Mouse (Mus musculus): ENCODE results near the gene Zer1.

The Zer1 gene

DNA sequence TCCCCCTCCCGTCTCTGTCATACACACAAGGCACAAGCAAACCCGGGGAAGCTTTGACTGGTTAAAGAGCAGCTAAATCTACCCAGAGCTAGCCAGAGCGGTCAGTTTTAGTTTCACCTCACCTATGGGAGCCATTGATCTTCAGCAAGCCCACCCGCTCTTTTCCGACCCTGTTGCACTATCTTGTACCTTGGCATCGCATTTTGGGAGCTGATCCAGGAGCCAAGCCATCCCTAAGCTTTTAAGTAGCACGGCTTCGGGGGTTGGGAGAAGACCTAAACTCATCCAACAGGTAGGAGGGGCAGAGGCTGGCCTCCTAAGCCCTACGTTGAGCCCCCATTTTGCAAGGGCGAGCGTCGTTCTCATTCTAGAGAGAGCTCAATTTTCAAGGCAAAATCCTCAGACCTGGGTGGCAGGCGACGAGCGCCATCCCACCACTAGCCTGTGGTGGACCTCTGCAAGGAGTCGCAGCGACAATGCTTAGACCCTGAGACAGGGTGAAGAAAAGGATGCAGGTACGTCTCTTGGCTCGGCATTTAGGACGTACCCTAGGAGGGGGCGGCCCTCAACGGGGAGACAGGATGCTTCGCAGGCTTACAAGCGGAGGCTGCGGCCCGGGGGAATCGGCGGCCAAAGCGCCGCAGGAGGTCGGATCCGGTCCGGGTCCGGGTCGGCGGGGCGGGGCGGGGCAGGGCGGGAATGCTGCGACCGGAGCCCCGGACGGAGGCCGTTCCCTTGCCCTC, 485 bp downstream of the Zer1 start:
- DNase-seq: no peak

DNA sequence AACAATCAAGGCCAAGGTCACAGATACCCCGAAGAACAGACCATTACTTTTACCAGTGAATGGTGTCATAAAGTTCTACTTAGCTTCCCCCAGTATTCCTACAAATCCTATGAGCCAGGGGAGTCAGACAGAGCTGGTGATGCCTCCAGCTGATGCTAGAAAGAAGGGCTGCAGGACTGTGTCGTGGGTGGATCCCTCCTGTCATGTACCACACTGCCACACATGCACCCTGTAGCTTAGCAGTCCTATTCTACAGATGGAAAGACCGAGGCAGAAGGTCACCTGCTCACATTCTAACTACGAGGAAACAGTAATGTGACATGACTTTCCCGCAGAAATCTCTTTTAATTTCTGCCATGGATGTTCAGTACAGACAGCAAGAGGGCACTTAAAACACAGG, 1.6 kb downstream of the Zer1 start:
- DNase-seq: peak; percentile 74

DNA sequence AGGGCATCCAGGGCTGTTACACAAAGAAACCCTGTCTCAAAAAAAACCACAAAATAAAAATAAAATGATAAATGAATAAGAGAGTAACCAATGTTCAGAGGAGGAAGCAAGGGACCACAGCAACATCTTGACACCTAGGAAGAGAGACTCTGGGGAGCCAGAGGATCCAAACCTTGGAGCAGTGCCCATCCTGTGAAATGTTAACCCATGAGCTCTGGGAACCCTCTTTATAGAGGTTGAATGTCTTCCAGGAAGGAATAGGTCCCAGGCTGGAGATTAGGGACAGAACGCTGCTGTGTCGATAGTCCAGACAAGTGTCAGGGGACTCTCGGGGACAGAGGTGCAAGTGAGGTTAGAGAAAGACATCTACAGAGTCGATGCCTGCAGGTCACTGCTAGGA, 4.1 kb downstream of the Zer1 start:
- DNase-seq: no peak

DNA sequence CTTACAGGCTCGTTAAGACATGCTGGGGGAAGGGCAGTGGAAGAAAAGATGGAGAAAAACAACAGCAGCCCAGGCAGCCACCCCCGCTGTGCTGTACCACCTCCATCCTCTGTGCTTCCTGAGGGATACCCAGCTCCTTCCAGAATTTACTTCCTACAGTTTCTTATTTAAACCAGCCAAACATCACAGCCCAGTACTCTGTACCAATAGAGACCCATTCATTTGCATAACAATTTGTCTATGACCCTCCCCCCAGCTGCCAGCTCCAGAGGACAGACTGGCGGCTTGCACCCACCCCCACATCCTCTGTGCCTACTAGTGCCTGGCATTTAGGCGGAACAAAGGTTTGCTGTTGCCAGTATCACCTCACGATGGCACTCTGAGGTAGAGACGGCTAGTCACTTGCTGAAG, 4.7 kb downstream of the Zer1 start:
- DNase-seq: peak; percentile 90

DNA sequence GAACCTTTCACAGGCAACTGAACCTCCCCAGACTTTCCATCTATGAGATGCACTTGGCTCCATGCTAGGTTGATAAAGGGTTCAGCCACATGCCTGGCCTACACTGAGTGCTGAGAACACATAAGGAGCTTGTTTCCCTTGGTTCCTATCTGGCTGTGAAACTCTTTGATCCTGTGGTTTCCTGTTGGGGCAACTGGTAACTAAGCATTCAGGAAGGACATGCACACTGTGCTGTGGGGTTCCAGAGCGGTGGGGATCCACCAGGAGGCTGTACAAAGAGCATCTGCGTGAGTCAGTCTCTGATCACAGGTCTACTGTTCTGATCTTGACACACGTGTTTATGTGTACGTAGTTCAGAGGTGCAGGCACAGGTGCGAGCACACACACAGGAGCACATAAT, 11.8 kb downstream of the Zer1 start:
- DNase-seq: no peak

DNA sequence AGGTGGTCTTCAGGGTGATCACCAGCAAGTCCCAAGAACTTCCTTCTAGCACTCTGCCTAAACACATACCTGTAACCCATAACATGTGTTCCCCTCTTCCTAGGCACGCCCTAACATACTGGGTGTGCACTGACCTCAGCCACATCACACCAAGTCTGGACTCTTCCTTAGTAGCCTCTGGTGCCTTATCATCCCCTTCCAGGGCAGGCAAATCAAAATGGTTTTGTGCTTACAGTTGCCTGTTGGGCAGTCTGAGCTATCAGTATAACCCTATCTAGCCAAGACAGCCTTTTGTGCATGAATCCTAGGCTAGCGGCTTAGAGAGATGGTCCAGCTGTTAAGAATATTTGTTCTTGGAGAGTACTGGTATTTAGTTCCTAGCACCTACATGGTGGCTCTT, 12.9 kb downstream of the Zer1 start:
- DNase-seq: no peak

DNA sequence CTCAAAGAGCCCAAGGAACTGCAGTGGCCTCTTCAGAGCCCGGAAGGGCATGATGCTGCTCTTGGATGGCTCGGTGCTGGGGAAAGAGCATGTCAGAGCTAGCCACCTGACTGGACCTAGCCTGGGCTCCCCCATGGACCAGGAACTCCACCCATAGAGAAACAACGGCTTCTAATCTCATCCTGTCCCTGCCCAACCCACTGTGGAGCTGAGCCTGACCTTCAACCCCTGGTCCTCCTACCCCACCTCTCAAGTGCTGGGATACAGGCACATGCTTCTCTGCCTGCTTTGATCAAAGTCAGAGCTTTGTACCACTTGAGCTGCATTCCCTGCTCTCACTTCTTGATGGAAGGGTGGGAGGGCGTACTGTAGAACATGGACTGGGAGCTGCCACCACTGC, 16.1 kb downstream of the Zer1 start:
- no peak for DNase-seq

DNA sequence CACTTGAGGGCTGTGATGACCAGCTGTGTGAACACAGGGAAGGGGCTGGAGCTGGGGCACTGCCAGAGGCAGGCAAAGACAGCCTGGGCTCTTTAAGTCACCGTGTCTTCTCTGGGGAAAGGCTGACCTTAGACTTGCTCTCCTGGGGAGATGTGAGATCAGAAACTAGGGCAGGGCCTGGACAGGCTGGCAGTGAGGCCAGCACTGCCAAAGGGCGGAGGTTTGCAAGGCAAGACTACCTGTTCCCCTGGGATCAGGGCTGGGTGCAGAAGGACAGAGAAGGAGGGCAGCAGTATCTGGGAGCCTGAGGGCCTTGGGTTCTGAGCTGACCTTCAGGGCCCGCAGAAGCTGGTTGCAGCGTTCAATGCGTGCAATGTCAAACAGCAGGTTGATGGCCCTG, 16.7 kb downstream of the Zer1 start:
- DNase-seq: no peak

DNA sequence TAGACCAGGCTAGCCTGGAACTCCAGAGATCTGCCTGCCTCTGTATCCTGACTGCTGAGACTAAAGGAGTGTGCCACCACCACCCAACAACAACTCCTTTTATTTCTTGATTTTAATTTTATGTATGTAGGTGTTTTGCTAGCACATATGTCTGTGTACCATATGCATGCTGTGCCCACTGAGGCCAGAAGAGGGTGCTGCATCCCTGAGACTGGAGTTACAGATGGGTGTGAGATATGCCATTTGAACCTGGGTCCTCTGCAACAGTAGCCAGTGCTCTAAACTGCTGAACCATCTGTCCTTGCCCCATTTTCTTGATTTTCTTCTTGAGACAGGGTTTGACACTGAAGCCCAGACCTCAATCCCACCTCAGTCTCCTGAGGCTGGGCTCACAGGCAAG, 18.0 kb downstream of the Zer1 start:
- DNase-seq: no peak

DNA sequence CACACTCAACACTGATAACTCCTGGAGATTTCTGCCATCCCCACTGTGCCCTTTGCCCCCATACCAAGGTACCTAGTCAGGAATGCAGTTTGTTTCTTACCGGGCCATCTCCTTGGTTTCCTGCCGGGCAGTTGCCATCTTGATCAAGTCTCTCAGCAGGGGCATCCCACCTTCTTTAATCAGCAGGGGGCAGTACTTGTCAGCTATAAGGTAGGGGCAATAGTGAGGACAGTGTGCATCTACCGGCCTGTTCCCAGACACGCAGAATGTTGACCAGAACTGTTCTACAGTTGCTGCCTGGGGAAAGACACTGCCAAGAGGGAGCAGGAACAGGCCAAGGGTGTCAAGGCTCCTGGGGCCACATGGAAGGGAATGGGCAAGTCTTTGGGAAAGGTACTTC, 24.2 kb downstream of the Zer1 start:
- no peak for DNase-seq

DNA sequence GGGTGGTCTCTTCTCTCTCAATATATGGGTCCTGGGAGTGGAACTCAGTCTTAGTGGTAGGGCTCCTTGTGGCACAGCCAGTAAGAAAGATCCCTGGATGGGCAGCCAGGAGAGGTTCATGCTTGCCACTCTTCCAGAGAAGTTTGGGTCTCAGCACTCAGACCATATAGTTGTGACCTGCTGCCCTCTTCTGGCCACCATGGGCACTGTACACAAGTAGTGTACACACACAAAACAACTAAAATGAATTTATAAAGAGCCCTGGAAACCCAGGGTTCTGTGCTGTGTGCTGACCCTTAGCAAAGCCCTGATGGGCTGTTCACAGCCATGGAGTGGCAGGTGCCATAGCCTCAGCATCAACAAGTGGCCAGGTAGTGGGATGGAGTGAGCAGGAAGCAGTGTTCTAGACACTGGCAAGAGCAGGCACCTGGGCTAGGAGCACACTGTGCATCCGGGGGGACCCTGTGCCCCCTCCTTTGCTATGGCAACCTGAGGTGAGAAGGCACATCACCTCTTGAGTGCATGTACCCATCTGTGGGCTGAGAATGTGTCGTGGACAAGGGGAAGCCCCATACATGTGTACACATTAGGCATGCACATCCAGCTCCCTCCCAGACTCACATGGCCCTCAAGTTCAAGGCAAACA, 28.4 kb downstream of the Zer1 start:
- DNase-seq: no peak

DNA sequence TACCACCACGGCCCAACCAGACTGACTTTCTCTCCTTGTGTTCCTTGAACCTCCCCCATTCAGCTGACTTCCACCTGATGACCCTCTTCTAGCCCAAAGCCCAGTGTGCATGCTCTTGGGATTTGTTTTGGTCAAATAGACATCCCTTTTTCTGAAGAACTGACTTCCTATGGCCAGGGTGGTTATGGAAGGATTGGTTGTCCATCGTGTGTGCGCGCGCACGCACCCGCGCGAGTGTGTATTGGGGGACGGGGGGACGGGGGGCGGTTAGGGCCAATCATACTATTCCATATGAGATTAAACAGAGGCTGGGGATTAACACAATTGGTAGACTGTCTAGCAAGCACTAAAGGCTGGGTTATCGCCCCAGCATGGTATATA, 30.2 kb downstream of the Zer1 start:
- DNase-seq: no peak

DNA sequence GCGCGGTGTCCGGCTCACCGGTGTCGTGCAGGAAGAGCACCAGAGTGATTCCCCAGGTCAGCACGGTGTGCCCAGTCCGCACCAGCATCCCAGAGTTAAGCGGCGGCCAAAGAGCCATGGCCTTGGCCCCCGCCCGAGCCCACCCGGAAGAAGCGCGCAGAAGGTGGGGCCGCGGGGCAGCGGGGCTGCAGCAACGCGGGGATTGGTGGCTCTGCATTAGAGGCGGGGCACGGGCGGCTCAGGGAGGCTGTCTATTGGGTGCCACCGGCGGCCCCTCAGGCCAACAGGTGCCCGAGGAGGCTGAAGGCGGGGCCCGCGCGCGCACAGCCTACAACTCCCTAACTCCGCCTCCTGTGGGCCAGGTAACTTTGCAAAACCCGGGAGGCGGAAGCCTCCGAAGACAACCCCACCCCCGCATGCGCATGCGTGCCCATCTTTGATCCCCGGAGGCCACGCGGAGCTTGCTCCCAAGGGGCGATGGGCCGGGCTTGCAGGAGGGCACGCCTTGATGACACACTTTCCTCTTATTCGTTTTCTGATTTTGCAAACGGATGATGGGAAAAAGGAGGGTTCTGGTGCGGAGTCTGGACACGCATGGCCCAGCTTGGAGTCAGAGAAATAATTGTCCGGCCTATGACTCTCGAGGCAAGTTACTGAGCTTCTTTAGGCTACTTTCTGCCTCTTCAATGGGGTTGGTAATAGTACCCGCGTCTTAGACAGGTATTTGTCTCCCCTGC, 30.7 kb downstream of the Zer1 start, which contains the start of gene Zdhhc12:
Gene Zdhhc12 (minus strand): TSS at position 178 of the 737 bp plus-strand sequence.
- DNase-seq: peak; percentile 97

DNA sequence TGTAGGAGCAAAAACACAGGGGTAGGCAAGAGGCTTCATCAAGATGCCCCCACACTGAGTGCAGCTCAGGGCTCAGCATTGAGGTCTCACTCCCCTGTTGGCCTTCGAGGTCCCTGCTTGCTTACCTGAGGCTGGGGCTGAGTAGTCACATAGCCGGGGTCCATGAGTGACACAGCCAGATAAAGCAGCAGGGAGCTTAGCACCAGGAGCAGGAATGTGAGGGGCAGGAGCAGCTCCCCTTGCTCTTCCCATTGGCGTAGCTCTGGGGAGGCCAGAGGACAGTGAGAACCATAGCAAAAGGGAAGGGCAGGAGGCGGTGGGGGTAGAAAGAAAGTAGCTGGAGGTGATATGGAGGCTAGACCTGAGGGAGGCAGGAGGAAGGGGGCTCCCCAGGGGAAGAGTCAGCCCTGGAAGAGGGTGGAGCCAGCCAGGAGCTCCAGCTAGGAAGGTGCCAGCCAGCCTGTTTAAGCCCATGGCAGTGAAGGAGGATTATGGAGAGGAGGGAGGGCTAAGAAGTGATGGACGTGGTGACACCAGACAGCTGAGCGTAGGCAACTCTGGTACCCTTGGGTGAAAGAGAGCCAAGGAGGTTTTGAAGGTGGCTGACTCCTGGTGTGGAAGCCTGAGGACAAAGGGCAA, 32.0 kb downstream of the Zer1 start:
- DNase-seq: no peak

DNA sequence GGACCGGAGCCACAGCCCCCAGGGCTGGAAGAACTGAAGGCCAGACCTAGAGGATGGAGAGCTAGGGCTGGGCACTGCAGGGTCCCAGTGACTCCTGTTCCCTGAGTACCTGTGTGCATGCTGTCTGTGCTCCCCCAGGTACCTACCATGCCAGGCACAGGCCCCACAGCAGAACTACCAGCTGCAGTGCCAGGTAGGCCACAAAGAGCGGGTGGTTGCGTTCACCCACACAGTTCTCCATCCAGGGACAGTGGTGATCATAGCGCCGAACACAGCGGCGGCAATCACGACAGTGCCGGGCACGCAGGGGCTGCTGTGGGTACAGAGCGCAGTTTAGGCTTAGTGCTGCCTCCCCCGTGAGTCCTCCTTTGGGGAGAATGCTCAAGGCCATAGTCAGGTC, 32.9 kb downstream of the Zer1 start:
- DNase-seq: no peak

DNA sequence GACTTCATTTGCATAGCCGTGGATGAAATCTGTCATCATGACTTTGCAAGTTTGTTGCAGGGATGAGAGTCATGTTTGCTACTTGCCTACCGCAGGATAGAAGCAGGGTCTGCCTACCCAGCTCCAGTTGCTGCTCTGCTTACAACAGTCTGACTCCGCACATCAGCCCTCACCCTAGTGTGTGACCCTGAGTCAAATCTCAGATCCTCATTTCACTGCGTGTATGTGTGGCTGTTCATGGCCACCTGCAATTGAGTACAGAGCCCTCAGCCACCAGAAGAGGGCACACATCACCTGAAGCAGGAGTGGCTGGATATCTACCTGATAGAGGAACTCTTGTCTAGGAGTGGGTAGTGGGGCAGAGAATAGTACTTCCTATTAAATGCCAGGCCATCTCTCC, 37.1 kb downstream of the Zer1 start:
- no peak for DNase-seq

DNA sequence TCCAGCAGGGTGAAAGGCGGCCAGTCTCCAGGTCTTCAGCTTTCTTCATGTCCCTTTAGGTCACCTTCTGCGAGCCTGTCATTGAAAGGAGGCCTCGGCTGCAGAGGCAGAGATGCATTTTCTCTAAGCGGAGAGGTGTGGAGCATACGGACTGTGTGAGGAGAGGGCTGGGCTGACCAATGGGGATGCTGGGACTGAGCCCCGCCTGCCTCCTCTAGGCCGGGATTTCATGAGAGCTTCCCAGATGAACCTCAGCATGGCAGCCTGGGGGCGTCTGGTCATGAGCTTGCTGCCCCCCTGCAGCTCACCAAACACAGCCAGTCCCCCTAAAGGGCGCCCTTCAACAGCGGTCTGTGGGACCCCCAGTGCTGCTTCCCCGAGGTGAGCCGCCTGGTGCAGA, 39.8 kb downstream of the Zer1 start:
- DNase-seq: no peak

DNA sequence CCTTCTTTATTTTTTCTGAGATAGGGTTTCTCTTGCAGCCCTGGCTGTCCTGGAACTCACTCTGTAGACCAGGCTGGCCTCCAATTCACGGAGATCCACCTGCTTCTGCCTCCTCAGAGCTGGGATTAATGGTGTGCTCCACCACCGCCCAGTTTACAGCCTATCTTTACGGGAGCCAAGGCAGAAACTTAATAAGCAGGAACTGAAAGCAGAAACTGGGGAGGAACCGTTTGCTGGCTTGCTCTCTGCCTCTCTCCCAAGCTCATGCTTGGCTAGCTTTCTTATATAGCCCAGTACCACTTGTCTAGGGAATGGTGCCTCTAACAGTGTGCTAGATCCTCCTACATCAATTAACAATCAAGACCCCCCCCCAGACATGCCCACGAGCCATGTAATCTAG, 40.3 kb downstream of the Zer1 start:
- no peak for DNase-seq

DNA sequence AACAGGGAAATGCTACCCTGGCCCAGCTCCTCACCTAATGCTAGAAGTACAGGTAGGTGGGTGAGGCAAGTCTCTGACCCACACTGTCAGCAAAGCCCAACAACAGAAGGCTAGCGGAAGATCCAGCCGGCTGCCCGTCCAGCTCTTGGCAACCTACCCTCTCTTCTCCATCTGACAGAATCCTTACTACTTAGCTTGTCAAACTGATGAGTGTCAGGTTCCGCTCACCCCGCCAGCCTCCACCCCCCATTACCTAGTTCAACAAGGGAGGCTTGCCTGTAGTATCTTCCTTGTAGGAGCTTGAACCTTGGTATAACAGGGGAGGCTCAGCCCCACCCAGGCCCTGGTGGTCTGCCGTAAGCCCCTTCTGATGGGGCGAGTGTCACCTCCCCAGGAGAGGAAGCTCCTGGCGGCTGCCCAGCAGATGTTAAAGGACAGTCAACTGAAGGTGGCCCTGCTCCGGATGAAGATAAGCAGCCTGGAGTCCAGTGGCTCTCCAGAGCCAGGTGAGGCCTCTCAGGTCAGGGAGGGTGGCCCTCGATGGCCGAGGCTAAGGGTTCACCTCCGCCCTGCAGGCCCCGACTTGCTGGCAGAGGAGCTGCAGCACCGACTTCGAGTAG, 44.1 kb downstream of the Zer1 start:
- DNase-seq: no peak

DNA sequence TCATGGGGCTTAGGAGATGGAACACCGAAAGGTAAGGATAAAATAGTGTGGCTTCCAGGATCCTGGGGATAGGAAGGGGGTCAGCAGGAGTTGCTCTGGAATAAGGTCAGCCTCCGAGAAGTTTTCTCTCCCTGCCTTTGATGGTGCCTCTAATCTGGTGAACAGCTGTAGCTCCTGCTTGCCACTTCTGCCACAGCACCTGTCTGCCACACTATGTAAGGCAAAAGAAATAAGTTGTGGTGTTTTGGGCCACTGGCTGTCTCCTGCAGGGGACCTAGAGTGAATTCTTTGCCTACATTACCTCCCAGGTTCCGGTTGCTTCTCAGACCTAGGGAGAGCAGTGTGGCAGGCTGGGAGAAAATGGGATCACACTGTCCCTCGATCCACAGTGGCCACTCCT, 45.6 kb downstream of the Zer1 start:
- no peak for DNase-seq

DNA sequence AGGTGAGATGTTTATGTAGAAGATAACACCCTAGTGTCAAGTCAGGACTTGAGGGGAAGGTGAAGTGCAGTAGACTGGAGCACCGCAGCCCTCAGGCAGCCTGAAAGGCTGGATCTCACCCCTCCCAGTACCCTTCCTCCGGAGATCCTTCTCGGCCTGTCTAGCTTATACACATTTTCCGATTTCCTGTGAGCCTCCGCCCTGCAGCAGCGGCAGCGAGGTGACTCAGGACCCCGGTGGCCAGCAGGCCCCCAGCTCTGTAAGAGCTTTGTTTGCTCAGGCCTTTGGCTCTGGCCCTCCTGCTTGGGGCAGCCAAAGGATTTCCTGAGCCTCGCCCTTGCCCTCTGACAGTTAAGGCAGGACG, 46.1 kb downstream of the Zer1 start:
- no peak for DNase-seq

DNA sequence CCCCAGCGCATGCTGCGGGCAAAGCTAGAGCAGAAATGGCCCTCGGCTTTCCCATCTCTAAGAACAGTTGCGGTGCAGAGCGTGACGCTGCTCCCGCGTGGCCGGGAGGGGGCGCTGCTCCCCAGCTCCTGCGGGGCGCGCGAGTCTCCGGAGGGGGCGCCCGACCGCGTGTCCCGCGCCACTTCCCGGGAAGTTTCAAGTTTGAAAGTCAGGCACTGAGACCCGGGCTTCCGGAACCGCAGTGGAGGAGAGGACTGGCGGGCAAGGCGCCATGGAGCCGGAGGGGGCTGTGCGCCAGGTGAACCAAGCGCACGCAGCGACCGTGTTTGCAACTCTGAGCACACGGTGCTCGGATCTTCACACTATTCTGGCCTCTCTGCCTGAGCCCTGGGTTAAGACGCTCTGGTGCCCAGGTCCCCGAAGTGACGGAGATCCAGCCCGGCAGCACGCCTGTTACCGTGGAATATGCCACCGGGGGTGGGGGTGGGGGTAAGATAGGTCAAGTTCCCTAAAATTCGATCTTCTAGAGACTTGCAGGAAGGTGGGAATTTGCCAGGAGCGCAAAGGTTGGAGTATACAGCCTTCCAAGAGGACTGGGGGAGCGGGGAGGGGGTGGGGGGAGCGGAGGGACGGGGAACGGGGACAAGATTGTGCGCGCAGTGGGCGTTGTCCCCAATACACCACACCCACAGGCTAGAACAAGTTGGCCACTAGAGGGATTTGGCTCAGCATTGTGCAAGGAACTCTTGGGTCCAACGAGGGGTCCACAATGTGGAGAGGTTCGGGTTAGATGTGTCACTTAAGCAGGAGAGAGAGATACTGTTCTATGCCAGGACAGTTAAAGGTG, 46.7 kb downstream of the Zer1 start, which contains the start of gene Pkn3:
Gene Pkn3 (plus strand): TSS at position 183 of the 847 bp plus-strand sequence.
- peak; percentile 61 for DNase-seq

All from layer of hippocampus, adult 9-11 months (tissue).